Mouse (Mus musculus) T-helper 1 cell (primary cell): Measurements from ENCODE around the gene Gm49361.
"Not testable (repeated sequence)": the region's sequence is repeated elsewhere in the genome, so short reads cannot be mapped to it uniquely, and the experiment has no call there.

Experiments
- in situ Hi-C: fragments of 300-600 bp; cut with MboI, MseI; formaldehyde crosslinking; loops from one replicate; pipeline ENCODE4 v1.15.1; 2025; ENCODE audit warnings: high pct_unique_total_duplicates

The Gm49361 gene

GRCm38 (mm10) chr14:57691316-57691715 lies 54.6 kb downstream of the Gm49361 start:
- in situ Hi-C loops, result no loop called here

GRCm38 (mm10) chr14:57690681-57691080 lies 55.2 kb downstream of the Gm49361 start:
- in situ Hi-C loops, result no loop called here

- in situ Hi-C loops, result not testable (repeated sequence)
Measured at GRCm38 (mm10) chr14:57688066-57688465, 57.8 kb downstream of the Gm49361 start.

- in situ Hi-C loops, result no loop called here
Measured at GRCm38 (mm10) chr14:57687441-57687840, 58.5 kb downstream of the Gm49361 start.

GRCm38 (mm10) chr14:57686647-57687046 lies 59.3 kb downstream of the Gm49361 start:
- in situ Hi-C loops, result no loop called here

- in situ Hi-C loops, result no loop called here
Measured at GRCm38 (mm10) chr14:57684579-57684978, 61.3 kb downstream of the Gm49361 start.

GRCm38 (mm10) chr14:57682751-57683150 lies 63.2 kb downstream of the Gm49361 start:
- in situ Hi-C loops, result no loop called here

- in situ Hi-C loops, result loop anchor here (10.0 kb wide), 2 partner anchors 235 to 305 kb away; no protein-coding TSS in a partner anchor
Measured at GRCm38 (mm10) chr14:57679958-57680535, 65.9 kb downstream of the Gm49361 start.

GRCm38 (mm10) chr14:57679523-57679922 lies 66.4 kb downstream of the Gm49361 start:
- in situ Hi-C loops, result loop anchor here (10.0 kb wide), 2 partner anchors 235 to 305 kb away; no protein-coding TSS in a partner anchor

- in situ Hi-C loops, result loop anchor here (10.0 kb wide), 2 partner anchors 239 to 301 kb away; no protein-coding TSS in a partner anchor
Measured at GRCm38 (mm10) chr14:57675481-57675880, 70.4 kb downstream of the Gm49361 start.

- in situ Hi-C loops, result no loop called here
Measured at GRCm38 (mm10) chr14:57665628-57665950, 80.3 kb downstream of the Gm49361 start.

GRCm38 (mm10) chr14:57664822-57665627 lies 80.9 kb downstream of the Gm49361 start, which contains the start of gene Xpo4:
Xpo4 (minus strand) TSS chr14:57665430.
- in situ Hi-C loops, result no loop called here

GRCm38 (mm10) chr14:57664311-57664821 lies 81.5 kb downstream of the Gm49361 start:
- in situ Hi-C loops, result no loop called here

GRCm38 (mm10) chr14:57663630-57664029 lies 82.3 kb downstream of the Gm49361 start:
- in situ Hi-C loops, result no loop called here

GRCm38 (mm10) chr14:57658301-57658700 lies 87.6 kb downstream of the Gm49361 start:
- in situ Hi-C loops, result no loop called here

GRCm38 (mm10) chr14:57657500-57657899 lies 88.4 kb downstream of the Gm49361 start:
- in situ Hi-C loops, result no loop called here

GRCm38 (mm10) chr14:57656519-57656918 lies 89.4 kb downstream of the Gm49361 start:
- in situ Hi-C loops, result not testable (repeated sequence)

GRCm38 (mm10) chr14:57649501-57649900 lies 96.4 kb downstream of the Gm49361 start:
- in situ Hi-C loops, result no loop called here

GRCm38 (mm10) chr14:57646155-57646554 lies 99.7 kb downstream of the Gm49361 start:
- in situ Hi-C loops, result no loop called here

- in situ Hi-C loops, result no loop called here
Measured at GRCm38 (mm10) chr14:57639153-57639552, 106.8 kb downstream of the Gm49361 start.

- in situ Hi-C loops, result no loop called here
Measured at GRCm38 (mm10) chr14:57634141-57634540, 111.8 kb downstream of the Gm49361 start.

GRCm38 (mm10) chr14:57629595-57629994 lies 116.3 kb downstream of the Gm49361 start:
- in situ Hi-C loops, result no loop called here

GRCm38 (mm10) chr14:57622934-57623333 lies 123.0 kb downstream of the Gm49361 start:
- in situ Hi-C loops, result no loop called here
